Mouse (Mus musculus) midbrain, postnatal 0 days (tissue): Measurements from ENCODE around the gene Prss33. TPM values are rescaled to one million over a fixed set of nuclear protein-coding genes. Genes with fewer than 3 reads are reported as not detected.
"Not testable (repeated sequence)": the region's sequence is repeated elsewhere in the genome, so short reads cannot be mapped to it uniquely, and the experiment has no call there.

Experiments used
- ATAC-seq: fragments of 200-750 bp; cut with Nextera tagmentation; 2 replicates; pipeline ENCODE4 v1.8.0; 2017; ENCODE audit warnings: moderate number of reproducible peaks, mild to moderate bottlenecking, moderate TSS enrichment, moderate library complexity; ENCODE audit not compliant: low FRiP score
- DNase-seq: peaks from one replicate; pipeline ENCODE4 v3.0.0-alpha.2; 2015; ENCODE audit warnings: low spot score
- H3K27ac ChIP-seq: fragments of 300-500 bp; sonication (generic); 2 replicates; pipeline ENCODE4 v1.5.1; 2014; ENCODE audit warnings: low read depth, mild to moderate bottlenecking, low read length, mixed read lengths
- H3K27me3 ChIP-seq: fragments of 300-500 bp; sonication (generic); 2 replicates; pipeline ENCODE4 v1.6.1; 2014; ENCODE audit warnings: low read length, control low read depth, mixed read lengths; ENCODE audit not compliant: insufficient read depth
- H3K36me3 ChIP-seq: fragments of 300-500 bp; sonication (generic); 2 replicates; pipeline ENCODE4 v1.6.1; 2014; ENCODE audit warnings: low read length, control low read depth, mixed read lengths; ENCODE audit not compliant: insufficient read depth
- H3K4me1 ChIP-seq: fragments of 300-500 bp; sonication (generic); 2 replicates; pipeline ENCODE4 v1.6.1; 2014; ENCODE audit warnings: mild to moderate bottlenecking, control low read depth, antibody characterized with exemption, low read length, mixed read lengths; ENCODE audit not compliant: insufficient read depth
- H3K4me2 ChIP-seq: fragments of 300-500 bp; sonication (generic); 2 replicates; pipeline ENCODE4 v1.6.1; 2014; ENCODE audit warnings: low read depth, mild to moderate bottlenecking, low read length, mixed read lengths; ENCODE audit not compliant: poor library complexity, severe bottlenecking
- H3K4me3 ChIP-seq: fragments of 300-500 bp; sonication (generic); 2 replicates; pipeline ENCODE4 v1.5.1; 2014; ENCODE audit warnings: low read depth, mild to moderate bottlenecking, low read length, moderate library complexity
- H3K9ac ChIP-seq: fragments of 300-500 bp; sonication (generic); replicated peaks from 2 replicates; pipeline ENCODE4 v1.6.1; 2014; ENCODE audit warnings: mild to moderate bottlenecking, low read length, moderate library complexity, mixed read lengths; ENCODE audit not compliant: poor library complexity, severe bottlenecking
- H3K9me3 ChIP-seq: fragments of 300-500 bp; sonication (generic); 2 replicates; pipeline ENCODE4 v1.6.1; 2016; ENCODE audit warnings: low read length, control low read depth
- CTCF ChIP-seq: IDR thresholded peaks from 2 replicates; pipeline ENCODE4 v1.5.1; 2016; ENCODE audit warnings: antibody characterized with exemption, mild to moderate bottlenecking
- WGBS: fragments of 180-500 bp; shearing (Covaris S2); extraction: QIAGEN DNeasy Blood & Tissue Kit; methylation state at CpG from one replicate; pipeline ENCODE4 v1.1.7; 2014; 5-methylcytosine and 5-hydroxymethylcytosine counted together
- polyA plus RNA-seq: library from polyadenylated mRNA; unstranded; fragments of >200 nt; fragmentation: Nextera tagmentation; extraction: Ambion mirVana; gene quantifications from 2 replicates; pipeline ENCODE4 v1.2.1, GENCODE M21; 2015
- total RNA-seq: library from RNA; depleted of rRNA; stranded (reverse); fragments of >200 nt; gene quantifications from 2 replicates; pipeline ENCODE4 v1.2.3, GENCODE M21; 2014; rRNA removed

Gene Prss33
- total RNA-seq, result not detected in 2 replicates
- polyA plus RNA-seq, result 0.17 TPM in 1 of 2 replicates, not detected in the other

GRCm38 (mm10) chr17:23836006-23836575 lies at the start of gene Prss33:
Gene Prss33 (minus strand): TSS chr17:23836056.
- Histone ChIP-seq H3K9ac (no peak within 1 kb of the TSS), H3K4me3 (no peak within 1 kb of the TSS), H3K27me3 (0 out of 2 replicates have a peak, but pooled peaks cover 5% of the 10 kb centered on the region), H3K27ac (no peak within 1 kb of the TSS), H3K4me1 (no peaks in the 10 kb centered on the region), H3K4me2 (no peak within 1 kb of the TSS), H3K9me3 (no peaks in the 10 kb centered on the region), H3K36me3 (no peaks in the 10 kb centered on the region)
- WGBS, result 32% methylated on average over 8 of the region's 8 CpGs
- TF ChIP-seq CTCF, result no peak
- no peak for ATAC-seq
- no peak for DNase-seq

GRCm38 (mm10) chr17:23880576-23880975 lies 44.7 kb upstream of the Prss33 start, which contains the start of the genes Dcpp1 and Dcpp2:
Gene Dcpp1 (plus strand): TSS chr17:23880876.
Gene Dcpp2 (plus strand): TSS chr17:23880880.
- H3K4me2 ChIP-seq, H3K4me3 ChIP-seq, H3K27me3 ChIP-seq, H3K4me1 ChIP-seq, ATAC-seq, DNase-seq, H3K27ac ChIP-seq, H3K9me3 ChIP-seq, H3K9ac ChIP-seq, H3K36me3 ChIP-seq: not testable (repeated sequence)
- WGBS, result 69% methylated on average over 4 of the region's 4 CpGs

GRCm38 (mm10) chr17:23877166-23877565 lies 41.3 kb upstream of the Prss33 start:
- WGBS, result 69% methylated on average over 2 of the region's 2 CpGs
- no peak for TF ChIP-seq CTCF
- H3K9ac ChIP-seq, result no peak overlapping the region
- H3K4me2 ChIP-seq, result no peak overlapping the region
- H3K27me3 ChIP-seq, result no peaks in the 10 kb centered on the region
- no peaks in the 10 kb centered on the region for H3K9me3 ChIP-seq
- DNase-seq, result peak; percentile 34
- peak; percentile 80 for ATAC-seq
- H3K4me1 ChIP-seq, result no peaks in the 10 kb centered on the region
- H3K4me3 ChIP-seq, result no peak overlapping the region
- H3K27ac ChIP-seq, result no peak overlapping the region; the same call in 1 of the 2 replicates
- no peaks in the 10 kb centered on the region for H3K36me3 ChIP-seq

GRCm38 (mm10) chr17:23876741-23877140 lies 40.9 kb upstream of the Prss33 start:
- WGBS, result 49% methylated on average over 3 of the region's 3 CpGs
- H3K9ac ChIP-seq, result no peak overlapping the region
- no peaks in the 10 kb centered on the region for H3K4me1 ChIP-seq
- no peak for TF ChIP-seq CTCF
- no peak overlapping the region for H3K4me2 ChIP-seq
- ATAC-seq (peak; percentile 84), DNase-seq (peak; percentile 75)
- H3K9me3 ChIP-seq, result no peaks in the 10 kb centered on the region
- no peaks in the 10 kb centered on the region for H3K27me3 ChIP-seq
- H3K4me3 ChIP-seq, result no peak overlapping the region
- no peaks in the 10 kb centered on the region for H3K36me3 ChIP-seq
- H3K27ac ChIP-seq, result no peak overlapping the region

GRCm38 (mm10) chr17:23873884-23874856 lies 38.3 kb upstream of the Prss33 start:
- DNase-seq (peak; percentile 49), ATAC-seq (0 out of 2 replicates have a peak, but pooled peaks have one; percentile 28)
- Histone ChIP-seq H3K27ac (no peak overlapping the region), H3K9me3 (no peaks in the 10 kb centered on the region), H3K9ac (no peak overlapping the region), H3K27me3 (no peaks in the 10 kb centered on the region), H3K4me2 (no peak overlapping the region), H3K36me3 (no peaks in the 10 kb centered on the region), H3K4me3 (no peak overlapping the region), H3K4me1 (no peaks in the 10 kb centered on the region)
- TF ChIP-seq CTCF, result peak; percentile 78
- 42% methylated on average over 8 of the region's 8 CpGs for WGBS

- no peak overlapping the region for H3K4me2 ChIP-seq
- H3K9me3 ChIP-seq, result no peaks in the 10 kb centered on the region
- no peaks in the 10 kb centered on the region for H3K27me3 ChIP-seq
- H3K4me1 ChIP-seq, result no peaks in the 10 kb centered on the region
- no peaks in the 10 kb centered on the region for H3K36me3 ChIP-seq
- no peak overlapping the region for H3K4me3 ChIP-seq
- ATAC-seq, result no peak
- no peak overlapping the region for H3K27ac ChIP-seq
- no peak overlapping the region for H3K9ac ChIP-seq
- 90% methylated on average over 11 of the region's 11 CpGs for WGBS
- no peak for DNase-seq
- TF ChIP-seq CTCF, result no peak
Measured at GRCm38 (mm10) chr17:23868513-23868912, 32.7 kb upstream of the Prss33 start.
